Mouse (Mus musculus) gonadal fat pad, adult 2 months (tissue): ENCODE results near the gene Prp2. TPM values are rescaled to one million over a fixed set of nuclear protein-coding genes. Genes with fewer than 3 reads are reported as not detected.
"Not testable (repeated sequence)": the region's sequence is repeated elsewhere in the genome, so short reads cannot be mapped to it uniquely, and the experiment has no call there.

Source experiments
- DNase-seq: peaks from one replicate; pipeline ENCODE4 v3.0.0-alpha.2; 2012; ENCODE audit warnings: low read depth
- polyA plus RNA-seq: library from polyadenylated mRNA; depleted of rRNA; stranded (reverse); fragments of >200 nt; gene quantifications from 2 replicates; pipeline ENCODE4 v1.2.3, GENCODE M21; 2012; rRNA removed

Prp2 gene
- not detected in 2 replicates for polyA plus RNA-seq

GRCm38 (mm10) chr6:132595613-132596012 is at the start of gene Prp2:
Gene Prp2, plus strand, starts transcription at chr6:132595913.
- DNase-seq, result not testable (repeated sequence)

GRCm38 (mm10) chr6:132569509-132569908 is 26.2 kb upstream of the Prp2 start, which contains the start of gene Prh1:
Gene Prh1, plus strand, starts transcription at chr6:132569809.
- DNase-seq, result not testable (repeated sequence)

- DNase-seq, result no peak
Observed at GRCm38 (mm10) chr6:132649399-132649798, 53.7 kb downstream of the Prp2 start.

Other genes starting within 250 kb of the Prp2 start
- gene Gm8882, start 231.8 kb upstream of the Prp2 start, polyA plus RNA-seq, result not detected in 2 replicates
- not detected in 2 replicates for gene Prh1, start 26.1 kb upstream of the Prp2 start, polyA plus RNA-seq
- gene A630073D07Rik, start 55.6 kb downstream of the Prp2 start, polyA plus RNA-seq, result not detected in 2 replicates
- not detected in 2 replicates for gene Tas2r120, start 61.0 kb downstream of the Prp2 start, polyA plus RNA-seq
- gene Tas2r121, start 105.1 kb downstream of the Prp2 start, polyA plus RNA-seq, result not detected in 2 replicates
- gene Tas2r122, start 116.0 kb downstream of the Prp2 start, polyA plus RNA-seq, result not detected in 2 replicates
- gene Tas2r115, start 142.1 kb downstream of the Prp2 start, polyA plus RNA-seq, result not detected in 2 replicates
- not detected in 2 replicates for gene Tas2r124, start 158.8 kb downstream of the Prp2 start, polyA plus RNA-seq
- gene Tas2r102, start 166.2 kb downstream of the Prp2 start, polyA plus RNA-seq, result not detected in 2 replicates
- not detected in 2 replicates for gene Tas2r136, start 182.2 kb downstream of the Prp2 start, polyA plus RNA-seq
- not detected in 2 replicates for gene Tas2r117, start 206.9 kb downstream of the Prp2 start, polyA plus RNA-seq